Mouse (Mus musculus): ENCODE measurements around the gene Atp5c1.

Gene Atp5c1

DNA sequence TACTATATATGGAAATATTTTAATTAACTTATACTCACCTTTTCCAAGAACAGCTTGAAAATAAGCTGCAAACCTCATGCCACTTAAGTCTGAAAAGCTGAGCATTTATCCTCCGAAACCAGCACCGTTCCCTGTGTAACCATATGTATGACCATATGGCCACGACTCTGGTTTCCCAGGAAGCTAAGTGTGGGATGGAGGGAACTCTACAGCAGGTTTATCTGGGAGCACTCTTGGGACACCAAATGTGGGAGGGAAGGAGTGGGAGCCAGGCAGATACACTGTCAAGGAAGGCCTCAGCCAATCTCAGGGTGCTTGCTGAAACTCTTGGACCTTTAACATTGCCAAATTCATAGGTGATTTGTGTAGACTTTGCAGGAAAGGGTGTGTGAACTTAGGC is 29.4 kb downstream of the Atp5c1 start:
- CTCF ChIA-PET, result no interaction called here

GRCm38 (mm10) chr2:10049456-10049855 is 30.9 kb downstream of the Atp5c1 start:
- CTCF ChIA-PET, result interaction anchor here (0.6 kb wide), 2 partner anchors 80 to 111 kb away, joined by 3 to 11 read pairs; no protein-coding TSS in a partner anchor

GRCm38 (mm10) chr2:10048461-10048860 is 31.8 kb downstream of the Atp5c1 start, which contains the start of gene Taf3:
Taf3 (minus strand) TSS chr2:10048596.
- CTCF ChIA-PET, result no interaction called here

DNA sequence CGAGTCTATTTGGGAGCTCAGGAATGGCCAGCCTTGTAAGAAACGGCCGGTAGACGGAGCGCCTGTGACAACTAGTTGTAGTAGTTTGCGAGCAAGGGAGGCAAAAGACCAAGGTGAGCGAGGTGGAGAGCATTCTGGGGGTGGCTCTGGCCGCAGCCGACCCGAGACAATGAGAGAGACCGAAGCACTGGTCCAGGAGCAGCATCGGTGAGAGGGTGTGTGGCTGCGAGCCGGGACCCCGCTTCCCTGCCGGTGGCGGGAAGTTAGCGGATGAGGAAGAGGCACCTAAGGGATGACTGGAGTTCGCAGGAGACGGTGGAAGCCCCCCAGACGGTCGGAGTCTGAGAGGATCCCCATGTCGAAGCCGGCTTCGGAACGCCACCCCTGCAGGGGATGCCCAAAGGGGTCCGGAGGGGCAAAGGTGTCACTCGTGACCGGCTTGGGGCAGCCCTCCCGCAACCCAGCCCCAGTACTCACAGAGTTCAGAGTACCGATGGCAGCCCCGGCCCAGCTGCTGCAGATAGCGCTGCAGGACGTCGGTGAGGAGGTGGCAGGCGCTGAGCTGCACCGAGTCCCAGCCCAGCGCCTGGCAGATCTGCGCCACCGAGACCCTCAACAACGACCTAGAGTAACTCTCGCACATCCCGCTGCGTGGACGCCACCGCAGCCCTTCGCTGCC is 32.4 kb downstream of the Atp5c1 start:
- CTCF ChIA-PET, result no interaction called here

GRCm38 (mm10) chr2:10034976-10035375 is 45.3 kb downstream of the Atp5c1 start:
- CTCF ChIA-PET, result interaction anchor here (0.7 kb wide), 2 partner anchors 18 to 91 kb away, joined by 3 read pairs; no protein-coding TSS in a partner anchor

- CTCF ChIA-PET, result no interaction called here
These were observed 46.6 kb downstream of the Atp5c1 start for GRCm38 (mm10) chr2:10033684-10034083.

DNA sequence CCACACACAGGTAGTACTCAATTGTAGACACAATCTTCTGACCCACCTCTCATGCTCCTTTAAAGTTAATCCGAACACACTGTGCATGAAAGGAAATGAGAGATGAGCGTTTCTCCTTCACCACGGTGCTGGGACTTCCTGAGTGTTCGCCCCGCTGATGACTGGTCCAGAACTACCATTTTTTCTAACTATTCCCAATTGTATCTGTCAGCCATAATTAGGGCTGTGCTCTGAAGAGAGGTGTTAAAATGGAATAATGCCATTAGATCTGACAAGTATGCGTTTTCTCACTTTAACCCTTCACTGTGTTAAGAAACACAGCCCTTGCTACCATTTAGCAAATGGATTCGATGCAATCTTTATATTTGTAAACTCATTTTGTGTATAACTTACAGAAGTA is 50.6 kb downstream of the Atp5c1 start:
- CTCF ChIA-PET, result no interaction called here

GRCm38 (mm10) chr2:10024264-10024663 is 56.0 kb downstream of the Atp5c1 start:
- CTCF ChIA-PET, result no interaction called here

DNA sequence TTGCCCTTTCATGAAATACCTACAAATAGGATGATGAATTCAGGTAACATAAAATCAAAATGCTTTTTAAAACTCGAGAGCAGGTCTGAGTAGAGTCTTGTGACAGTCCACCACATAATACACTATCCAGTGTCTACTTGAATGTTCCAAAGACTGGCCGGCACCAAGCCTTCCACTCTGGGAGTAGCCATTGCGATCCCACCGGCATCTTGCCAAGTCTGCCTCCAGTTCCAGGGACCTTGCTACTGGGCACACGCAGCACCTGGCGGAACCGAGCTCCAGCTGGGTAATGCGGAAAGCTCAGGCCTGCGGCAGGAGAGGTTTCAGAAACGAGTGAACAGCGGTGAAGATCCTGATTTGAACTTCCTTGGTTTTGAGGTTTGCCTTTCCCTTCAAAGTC is 59.0 kb downstream of the Atp5c1 start:
- CTCF ChIA-PET, result no interaction called here

DNA sequence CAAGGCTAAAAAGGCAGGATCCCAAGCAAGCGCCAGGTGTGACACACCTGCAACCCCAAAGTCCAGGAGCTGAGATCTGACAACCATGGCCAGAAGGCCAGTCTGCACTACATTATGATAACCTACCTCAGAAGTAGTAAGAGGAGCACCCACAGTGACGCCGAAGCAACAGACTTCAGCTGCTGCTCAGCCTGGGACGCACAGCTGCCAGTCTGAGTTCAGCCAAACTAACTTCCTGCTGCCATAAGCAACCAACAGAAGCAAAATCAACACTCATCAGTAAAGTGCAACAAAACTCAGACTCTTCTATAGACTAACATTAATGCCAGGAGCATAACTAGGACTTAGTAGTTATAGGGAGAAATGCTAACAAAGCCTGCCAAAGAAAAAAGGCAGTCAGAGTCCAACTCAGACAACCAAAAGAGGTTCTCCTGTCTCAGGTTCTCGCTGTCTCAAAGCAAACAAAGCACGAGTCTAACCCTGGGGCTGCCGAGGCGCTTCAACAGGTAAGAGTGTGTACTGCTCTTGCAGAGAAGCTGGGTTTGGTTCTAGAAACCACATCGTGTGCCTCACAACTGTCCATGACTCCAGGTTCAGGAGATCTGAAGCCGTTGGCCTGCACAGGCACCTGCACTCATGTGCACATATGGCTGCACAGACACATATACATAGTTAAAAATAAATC is 65.2 kb downstream of the Atp5c1 start:
- CTCF ChIA-PET, result interaction anchor here (1.4 kb wide), 1 partner anchor 16 kb away, joined by 3 read pairs; no protein-coding TSS in a partner anchor

GRCm38 (mm10) chr2:10010263-10010909 is 69.9 kb downstream of the Atp5c1 start:
- CTCF ChIA-PET, result interaction anchor here (0.7 kb wide), 1 partner anchor 489 kb away, joined by 4 read pairs; no protein-coding TSS in a partner anchor

DNA sequence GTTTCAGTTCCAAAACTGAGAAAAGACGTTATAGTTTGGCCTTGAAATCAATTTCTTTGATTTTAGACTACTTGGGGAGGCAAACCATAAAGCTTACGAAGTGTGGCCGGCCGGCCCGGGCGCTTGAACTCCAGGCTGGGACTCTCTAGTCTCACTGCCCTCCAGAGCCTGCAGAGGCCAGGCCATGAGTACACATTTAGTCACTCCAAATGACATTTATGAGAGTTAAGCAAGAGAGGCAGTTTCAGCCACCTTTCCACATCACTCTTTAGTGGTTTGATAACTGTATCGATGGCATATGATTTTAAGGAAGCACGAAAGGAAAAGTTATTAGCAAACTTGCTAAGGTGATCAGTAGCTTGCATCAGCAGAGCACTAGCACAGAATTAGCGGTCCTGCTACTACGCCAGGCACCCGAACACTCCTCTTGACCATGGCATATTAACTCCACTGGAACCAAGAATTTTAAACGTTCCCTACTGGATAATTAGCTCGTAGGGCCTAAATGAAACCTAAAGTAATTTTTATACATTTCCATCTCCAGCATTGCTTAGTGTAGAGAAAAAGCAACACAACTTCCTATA is 70.5 kb downstream of the Atp5c1 start:
- CTCF ChIA-PET, result interaction anchor here (0.7 to 0.9 kb wide), 2 partner anchors 86 to 488 kb away, joined by 3 to 4 read pairs; no protein-coding TSS in a partner anchor

- CTCF ChIA-PET, result interaction anchor here (0.9 kb wide), 1 partner anchor 85 kb away, joined by 3 read pairs; no protein-coding TSS in a partner anchor
These were observed 71.7 kb downstream of the Atp5c1 start for GRCm38 (mm10) chr2:10008593-10008992.

All from spleen, embryonic (tissue).